Mouse (Mus musculus) CD4-positive, CD25-positive, alpha-beta regulatory T cell, adult 4 months (primary cell): ENCODE measurements around the gene Klf15. TPM values are rescaled to one million over a fixed set of nuclear protein-coding genes. Genes with fewer than 3 reads are reported as not detected.

Source experiments
- ATAC-seq: one replicate; pipeline ENCODE4 v1.8.0; 2017
- polyA plus RNA-seq, 2 experiments: library from polyadenylated mRNA; unstranded; fragments of 100-300 nt; shearing (Covaris generic); gene quantifications; one replicate each; pipeline ENCODE4 v1.2.1; 2017

The Klf15 gene
- polyA plus RNA-seq, 2 experiments from 2014 or later = not detected

DNA sequence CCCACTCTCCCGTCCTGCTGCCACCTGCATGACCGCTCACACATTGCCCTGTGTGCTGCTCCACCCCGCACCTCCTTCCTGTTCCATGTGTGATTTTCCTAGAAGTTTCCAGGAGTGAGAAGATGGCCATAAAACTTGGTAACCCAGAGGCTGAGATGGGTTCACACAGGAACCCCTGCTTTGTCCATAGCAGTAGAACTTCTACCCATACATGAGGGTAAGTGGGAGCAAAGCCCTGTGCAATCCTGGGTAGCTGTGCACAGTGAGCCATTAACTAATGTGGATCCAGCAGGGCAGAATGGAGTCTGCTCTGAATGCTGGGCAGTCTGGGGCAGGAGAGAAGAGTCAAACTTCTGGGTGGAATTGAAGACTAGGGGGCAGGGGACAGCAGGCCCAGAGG is 32.2 kb downstream of the Klf15 start:
- ATAC-seq = no peak

DNA sequence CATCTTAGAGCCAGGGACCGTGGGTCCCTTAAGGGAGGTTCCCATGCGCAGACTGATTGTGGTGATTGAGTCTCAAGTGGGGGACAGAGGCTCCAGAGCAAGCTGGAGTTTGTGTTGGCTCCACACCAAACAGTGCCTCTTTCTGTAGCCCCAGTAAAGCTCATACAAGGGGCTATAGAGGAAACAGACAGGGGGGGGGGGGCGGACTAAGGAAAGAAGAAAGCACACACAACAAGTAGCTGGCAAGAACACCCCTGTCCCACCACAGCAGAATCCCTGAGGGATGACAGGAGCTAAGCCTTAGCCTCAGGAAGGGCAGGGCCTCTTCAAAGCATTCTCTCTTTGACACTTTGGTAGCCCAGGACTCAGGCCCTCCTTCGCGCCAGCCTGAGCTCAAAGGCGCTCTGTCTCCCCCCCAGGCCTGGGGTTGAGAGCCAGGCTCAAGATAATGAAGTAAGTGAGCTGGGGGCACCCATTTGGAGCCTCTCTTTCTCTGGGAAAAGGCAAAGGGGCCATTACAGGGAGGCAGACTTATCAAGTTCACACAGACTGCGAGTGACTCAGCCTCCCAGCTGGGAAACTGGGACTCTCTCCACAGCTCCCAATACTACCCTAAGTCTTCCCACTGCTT is 33.0 kb downstream of the Klf15 start:
- no peak for ATAC-seq

DNA sequence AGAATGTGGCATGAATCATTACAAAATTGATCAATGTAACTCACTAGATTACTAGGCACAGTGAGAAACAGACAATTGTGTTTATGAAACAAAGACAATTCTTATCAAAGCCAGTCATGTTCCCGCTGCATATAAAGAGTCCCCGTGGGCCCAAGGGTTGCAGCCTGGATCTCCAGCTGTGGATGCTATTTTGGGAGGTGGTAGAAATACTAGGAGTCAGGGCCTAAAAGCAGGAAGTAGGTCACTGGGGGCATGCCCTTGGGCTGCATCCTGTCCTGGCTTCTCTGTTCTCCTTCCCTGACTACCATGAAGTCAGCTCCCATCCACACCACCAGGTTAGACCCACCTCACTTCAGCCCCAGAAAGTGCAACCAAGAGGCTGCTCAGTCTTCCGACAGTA is 33.8 kb downstream of the Klf15 start:
- ATAC-seq = no peak

DNA sequence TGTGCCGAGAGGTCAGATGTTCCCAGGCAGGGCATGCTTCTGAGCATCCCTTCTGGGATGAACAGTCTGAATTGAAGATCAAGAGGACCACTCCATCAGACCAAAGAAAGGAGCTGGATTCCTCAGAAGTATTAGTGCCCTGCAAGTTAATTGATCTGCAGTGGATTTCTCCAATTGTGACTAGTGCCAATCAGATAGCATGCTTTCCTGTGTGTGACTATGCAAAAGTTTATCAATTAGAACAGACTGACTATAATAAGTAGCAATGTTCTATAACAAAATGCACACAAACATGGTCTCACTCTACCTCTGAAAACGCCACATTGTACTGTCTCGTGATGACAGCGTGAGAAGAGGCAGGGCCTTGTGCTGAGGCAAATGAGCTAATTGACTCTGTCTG is 37.1 kb downstream of the Klf15 start:
- ATAC-seq = no peak

DNA sequence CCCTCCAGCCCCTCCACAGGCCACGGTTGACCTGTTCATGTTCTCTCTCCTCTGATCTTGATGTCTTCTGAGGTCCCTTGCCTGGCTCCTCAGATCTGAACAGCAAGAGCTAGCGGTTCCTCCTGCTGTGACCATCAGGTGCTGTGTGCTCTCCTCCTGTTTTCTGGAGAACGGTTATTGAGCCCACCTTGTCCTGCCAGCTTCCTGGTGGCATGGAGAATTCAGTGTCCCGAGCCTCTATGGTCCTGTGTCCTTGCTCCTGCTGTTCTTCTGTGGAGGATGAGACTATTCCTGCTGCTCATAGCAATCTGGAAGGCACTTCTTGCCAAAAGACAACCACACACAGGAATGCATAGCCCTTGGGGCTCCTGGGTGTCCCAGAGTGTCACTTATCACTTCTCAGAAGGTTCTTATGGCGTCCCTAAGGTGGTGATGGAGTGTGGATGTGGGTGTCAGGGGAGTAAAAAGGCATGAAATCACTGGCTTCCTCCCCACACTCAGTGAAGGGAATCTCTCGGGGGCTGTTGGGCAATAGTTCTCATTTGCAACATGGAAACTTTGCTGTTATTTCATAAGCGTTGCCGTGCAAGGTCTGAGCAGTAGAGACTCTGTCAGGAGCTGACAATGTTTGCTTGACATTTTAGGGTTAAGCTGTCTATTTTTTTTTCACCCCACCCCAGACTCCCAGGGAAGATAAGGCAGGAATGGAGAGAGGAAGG is 39.0 kb downstream of the Klf15 start:
- no peak for ATAC-seq

DNA sequence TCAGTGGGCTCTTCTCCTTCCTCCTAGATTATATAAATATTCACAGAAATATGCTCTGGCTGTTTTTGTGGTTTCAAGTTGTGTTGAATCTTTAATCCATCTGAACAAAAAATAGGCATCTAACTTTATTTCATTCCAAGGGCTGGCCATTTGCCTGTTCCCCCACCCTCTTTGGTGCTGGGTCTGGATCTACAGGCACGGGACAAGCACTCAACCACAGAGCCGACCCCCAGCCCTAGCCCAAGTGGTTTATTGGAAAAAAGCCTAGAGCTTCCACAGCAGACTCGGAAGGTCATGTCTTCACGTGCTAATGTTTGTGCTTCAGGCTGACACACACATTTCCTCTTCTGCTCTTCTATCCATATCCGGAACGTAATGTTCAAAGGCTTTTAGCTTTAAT is 43.5 kb downstream of the Klf15 start:
- ATAC-seq = no peak

DNA sequence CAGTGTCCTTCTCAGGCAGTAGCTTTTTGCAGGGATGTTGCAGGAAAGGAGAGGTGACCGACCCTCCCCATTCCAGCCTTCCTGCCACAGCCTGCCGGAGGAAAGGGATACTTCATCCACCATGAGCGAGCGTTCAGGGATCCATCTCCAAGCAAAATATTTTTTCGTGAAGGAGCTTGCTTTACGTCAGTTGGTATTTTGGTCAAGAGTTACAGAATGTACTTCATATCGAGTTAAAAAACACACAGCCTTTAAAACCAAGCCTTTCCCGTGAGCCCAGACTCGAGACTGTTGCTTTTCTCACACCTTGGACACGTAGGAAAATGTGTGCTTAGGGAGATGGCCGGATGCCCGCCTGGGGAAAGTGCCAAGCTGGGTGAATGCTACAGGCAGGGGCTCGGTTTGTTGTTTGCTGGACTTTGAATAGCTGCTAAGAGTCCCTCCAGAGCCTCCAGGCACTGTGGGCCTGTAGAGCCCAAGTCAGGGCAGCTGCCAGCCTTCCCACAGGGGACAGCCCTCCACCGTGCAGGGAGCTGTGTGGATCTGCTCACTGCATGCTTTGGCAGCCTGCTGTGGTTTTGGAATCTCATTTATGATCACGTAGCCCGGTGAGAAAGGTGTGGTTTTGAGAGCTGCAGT is 44.4 kb downstream of the Klf15 start:
- no peak for ATAC-seq

DNA sequence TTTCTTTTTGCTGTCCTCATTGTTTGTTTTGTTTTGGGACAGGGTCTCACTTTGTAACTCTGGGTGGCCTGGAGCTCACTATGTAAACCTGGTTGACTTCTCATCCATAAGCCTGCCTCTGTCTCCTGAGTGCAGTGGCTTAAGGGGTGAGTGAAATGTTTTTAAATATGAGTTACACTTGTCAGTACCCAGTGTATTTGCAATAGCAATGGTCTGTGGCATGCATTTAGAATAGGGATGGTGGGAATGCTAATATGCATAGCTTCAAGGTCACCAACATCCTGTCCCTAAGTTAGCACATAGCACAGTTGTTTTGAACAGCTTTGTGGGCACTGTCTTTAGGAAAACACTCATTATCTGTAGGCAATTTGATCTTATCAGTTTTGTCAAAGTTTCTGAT is 45.1 kb downstream of the Klf15 start:
- ATAC-seq = no peak

DNA sequence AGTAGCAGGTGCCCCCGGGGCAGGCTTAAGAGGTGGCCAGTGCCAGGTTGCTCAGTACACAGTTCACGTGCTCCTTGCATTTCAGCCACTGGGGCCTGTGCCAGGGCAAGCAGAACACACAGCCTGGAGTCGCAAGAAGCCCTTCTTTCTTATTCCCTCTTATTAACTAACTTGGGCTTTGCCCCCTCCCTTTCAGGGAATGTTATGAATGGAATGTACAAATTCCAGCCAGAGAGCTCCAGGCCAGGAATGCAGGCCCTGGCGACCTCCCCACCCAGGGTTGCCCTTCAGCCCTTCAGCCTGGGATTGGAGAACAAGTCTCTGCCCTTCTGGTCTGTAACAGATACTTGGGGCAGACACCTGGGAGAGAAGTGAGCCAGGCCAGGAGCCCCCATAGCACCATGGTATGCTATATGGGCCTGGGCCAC is 45.8 kb downstream of the Klf15 start:
- no peak for ATAC-seq

DNA sequence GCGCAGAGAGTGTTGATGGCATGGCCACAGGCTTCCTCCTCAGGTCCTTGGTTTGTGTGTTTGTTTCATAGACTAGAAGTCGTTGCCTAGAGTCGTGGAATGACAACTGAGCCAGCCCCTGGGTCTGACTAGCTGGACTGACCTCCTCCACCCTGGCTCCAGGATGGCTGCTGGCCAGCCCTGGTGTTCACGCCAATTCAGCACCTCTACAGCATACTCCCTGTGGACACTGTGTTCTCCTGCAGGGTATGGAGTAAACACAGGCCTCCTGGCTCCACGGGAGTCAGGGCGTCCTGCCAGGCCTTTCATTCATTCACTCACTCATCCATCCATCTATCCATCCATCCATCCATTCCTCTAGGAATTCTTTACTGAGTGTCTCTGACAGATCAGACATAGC is 46.7 kb downstream of the Klf15 start:
- no peak for ATAC-seq

DNA sequence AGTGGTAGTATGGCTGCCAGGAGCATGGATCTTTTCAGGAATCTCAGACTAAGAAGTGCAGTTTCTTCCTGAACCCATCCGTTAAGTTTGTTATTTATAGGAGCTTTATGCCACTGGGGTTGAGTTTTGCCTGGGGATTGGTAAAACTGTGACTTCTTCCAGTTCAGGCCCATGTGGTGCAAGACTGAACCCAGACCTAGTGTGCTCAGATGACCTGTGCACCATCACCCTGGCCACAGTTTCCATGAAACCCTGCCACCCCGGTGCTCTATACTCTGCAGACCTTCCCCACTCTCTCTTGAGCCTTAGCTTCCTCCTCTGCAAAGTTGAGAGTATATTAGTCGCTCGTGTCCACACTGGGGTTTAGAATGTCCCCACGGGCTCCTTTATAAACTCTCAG is 50.0 kb downstream of the Klf15 start:
- ATAC-seq = no peak

DNA sequence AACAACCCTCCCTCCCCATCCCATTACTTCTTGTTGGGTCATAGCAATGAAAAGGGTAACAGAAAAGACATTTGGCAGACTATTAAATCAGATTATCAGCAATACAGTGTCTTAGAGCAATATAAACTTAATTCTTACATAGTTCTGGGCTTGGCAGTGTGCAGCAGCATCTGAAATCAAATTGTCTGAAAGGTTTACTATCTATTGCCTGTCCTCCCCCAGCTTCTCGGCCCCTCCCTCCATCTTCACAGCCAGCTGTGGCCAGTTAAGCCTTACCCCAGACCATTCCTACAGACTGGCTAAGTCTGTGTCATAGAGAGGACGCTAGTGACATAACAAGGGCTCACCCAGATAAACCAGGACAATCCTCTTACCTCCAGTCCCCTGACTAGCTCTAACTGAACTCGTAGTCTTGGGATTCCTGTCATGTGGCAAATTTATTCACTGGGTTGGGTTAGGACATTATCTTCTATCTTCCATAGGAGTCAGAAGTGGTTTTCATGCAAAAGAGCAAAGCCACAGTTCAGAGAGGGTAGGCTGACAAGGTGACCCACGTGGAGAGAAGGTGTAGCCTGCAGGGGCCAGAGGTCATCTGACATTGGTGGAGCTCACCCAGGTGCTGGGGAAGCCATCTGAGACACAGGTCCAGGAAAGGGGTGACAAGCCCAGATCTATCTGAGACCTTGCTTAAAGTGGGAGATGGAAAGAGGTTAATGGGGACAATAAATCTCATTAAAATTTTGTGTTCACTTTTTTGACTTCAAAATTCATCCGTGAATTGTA is 50.9 kb downstream of the Klf15 start:
- no peak for ATAC-seq

DNA sequence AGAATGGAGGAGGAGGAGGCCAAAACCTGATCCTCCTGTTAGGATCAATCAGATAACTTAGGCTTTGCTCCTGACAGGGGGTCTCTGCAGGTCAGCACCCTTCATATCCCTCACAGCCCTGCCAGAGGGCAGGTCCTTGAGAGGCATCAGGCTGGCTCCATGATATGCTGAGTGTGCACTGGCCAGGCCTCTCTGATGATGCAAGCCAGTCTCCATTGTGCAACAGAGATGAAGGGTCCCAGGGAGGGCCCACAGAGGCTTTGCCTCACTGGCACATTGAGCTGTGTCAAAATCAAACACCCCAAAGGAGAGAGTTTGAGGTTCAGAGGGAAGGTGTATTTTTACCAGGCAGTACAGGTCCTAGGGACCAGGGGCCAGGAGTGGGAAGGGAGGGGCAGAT is 52.0 kb downstream of the Klf15 start:
- ATAC-seq = no peak

DNA sequence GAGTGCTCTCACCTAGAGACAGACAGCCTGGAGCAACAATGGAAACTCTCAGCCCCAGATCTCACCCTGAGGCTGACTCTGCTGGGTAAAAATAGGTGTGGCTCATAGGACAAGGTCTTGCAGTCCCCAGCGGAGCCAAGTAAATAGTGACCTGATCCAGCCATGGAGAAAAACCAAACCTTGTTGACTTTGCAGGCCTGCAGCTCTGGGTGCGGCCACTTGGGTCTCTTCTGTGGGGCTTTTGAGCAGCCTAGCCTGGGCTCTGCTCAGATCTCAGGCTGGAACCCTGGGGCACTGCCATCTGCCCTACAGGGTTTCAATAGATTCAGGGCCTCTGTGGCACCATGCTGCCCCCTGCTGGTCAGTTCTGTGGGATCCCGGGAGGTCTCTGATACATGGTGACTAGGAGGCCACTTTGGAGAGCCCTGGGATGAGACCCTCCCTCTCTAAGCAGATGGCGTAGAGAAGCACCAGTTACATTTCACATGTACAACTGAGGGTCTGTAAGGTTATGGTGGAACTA is 52.6 kb downstream of the Klf15 start:
- ATAC-seq = no peak

DNA sequence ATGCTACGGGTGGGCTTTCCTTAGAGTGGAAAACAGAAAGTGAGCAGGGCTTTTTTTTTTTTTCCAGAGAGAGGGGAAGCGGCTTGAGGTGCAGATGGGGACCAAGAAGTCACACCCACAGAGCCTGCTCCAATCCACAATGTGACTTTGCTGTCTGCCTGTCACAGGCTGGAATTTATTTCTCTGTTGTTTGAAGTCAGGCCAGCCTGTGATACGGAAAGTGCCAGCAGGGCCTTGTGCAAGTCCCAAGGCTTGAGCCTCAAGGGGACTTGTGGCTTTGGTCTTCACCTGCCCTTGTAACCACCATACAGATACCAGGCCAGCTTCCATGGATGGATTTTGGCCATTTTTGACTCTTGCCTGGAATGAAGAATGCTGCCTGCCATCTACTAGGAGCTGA is 56.5 kb downstream of the Klf15 start:
- no peak for ATAC-seq

DNA sequence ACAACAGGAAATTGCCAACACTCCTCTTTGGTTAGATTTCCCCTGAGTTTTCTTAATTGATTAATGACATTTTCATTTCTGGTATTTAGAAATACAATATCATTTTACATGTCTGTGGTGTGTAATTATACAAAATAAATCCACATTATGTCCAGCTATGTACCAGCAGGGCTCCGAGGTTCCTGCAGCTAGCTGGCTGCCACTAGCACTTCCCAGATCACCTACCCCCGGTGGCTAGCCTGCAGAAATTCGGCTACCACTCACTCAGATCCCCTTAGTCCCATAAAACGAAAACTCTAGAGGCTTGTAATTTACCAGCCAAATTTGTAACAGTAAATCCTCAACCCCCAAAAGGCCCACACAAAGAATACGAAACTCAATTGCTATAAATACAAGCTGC is 57.0 kb downstream of the Klf15 start:
- no peak for ATAC-seq

Other genes with a start within 250 kb of the Klf15 start
- not detected for gene Vmn1r53, start 238.1 kb upstream of the Klf15 start, polyA plus RNA-seq
- not detected for gene Vmn1r54, start 216.3 kb upstream of the Klf15 start, polyA plus RNA-seq
- not detected for gene BC048671, start 161.4 kb upstream of the Klf15 start, polyA plus RNA-seq
- not detected for gene Chst13, start 137.4 kb upstream of the Klf15 start, polyA plus RNA-seq
- gene Uroc1, start 129.3 kb upstream of the Klf15 start, polyA plus RNA-seq = not detected
- 1 to 10 TPM; 5.9 to 6.8 TPM for gene Zxdc, start 93.1 kb upstream of the Klf15 start, polyA plus RNA-seq
- gene Cfap100, start 33.8 kb upstream of the Klf15 start, polyA plus RNA-seq = not detected
- gene Aldh1l1, start 23.9 kb downstream of the Klf15 start, polyA plus RNA-seq = 1 to 10 TPM; 1.4 to 5.1 TPM
- gene Slc41a3, start 142.1 kb downstream of the Klf15 start, polyA plus RNA-seq = 10 to 100 TPM in 1 of 2 experiments, 1 to 10 TPM in 1; 8.2 to 11.8 TPM